Mouse (Mus musculus) left cerebral cortex, adult 2 months (tissue): ENCODE results near the gene Plekhb2. TPM values are rescaled to one million over a fixed set of nuclear protein-coding genes. Genes with fewer than 3 reads are reported as not detected.

Experiments
- DNase-seq, 2 experiments: peaks; one replicate each; pipeline ENCODE4 v3.0.0; 2021 to 2022; ENCODE audit warnings: low spot score in 2 of 2, mixed read lengths in 1 of 2; ENCODE audit errors: extremely low spot score in 1 of 2
- H3K27ac ChIP-seq: fragments of 200-600 bp; 2 replicates; pipeline ENCODE4 v1.8.1; 2022
- H3K4me3 ChIP-seq: fragments of 200-600 bp; 2 replicates; pipeline ENCODE4 v1.8.1; 2022
- CTCF ChIP-seq: fragments of 200-600 bp; IDR thresholded peaks from 2 replicates; pipeline ENCODE4 v1.8.1; 2022; ENCODE audit warnings: antibody characterized with exemption, mild to moderate bottlenecking, moderate library complexity
- intact Hi-C: fragments of 180-260 bp; cut with DNase I; formaldehyde crosslinking; loops from one replicate; pipeline ENCODE4 v1.15.1; 2025
- total RNA-seq, 2 experiments: library from RNA; stranded (reverse); gene quantifications; 2 replicates each; pipeline ENCODE4 v1.2.3; 2021

Plekhb2 gene
- total RNA-seq, 2 experiments from 2014 or later = 255 to 290 TPM

GRCm38 (mm10) chr1:34819225-34819910, 30.4 kb upstream of the Plekhb2 start:
- no peak overlapping the region for H3K27ac ChIP-seq
- no peak for DNase-seq
- no peak overlapping the region for H3K4me3 ChIP-seq
- TF ChIP-seq CTCF = no peak
- intact Hi-C loops = no loop called here

- Histone ChIP-seq H3K4me3 (no peak overlapping the region), H3K27ac (no peak overlapping the region)
- no peak for DNase-seq
- intact Hi-C loops = no loop called here
- TF ChIP-seq CTCF = no peak
Observed at GRCm38 (mm10) chr1:34821411-34821810, 28.4 kb upstream of the Plekhb2 start.

GRCm38 (mm10) chr1:34822003-34822402, 27.8 kb upstream of the Plekhb2 start:
- intact Hi-C loops = no loop called here
- peak in 1 of 2 experiments; percentile 31 for DNase-seq
- Histone ChIP-seq H3K27ac (no peak overlapping the region), H3K4me3 (no peak overlapping the region)
- no peak for TF ChIP-seq CTCF

GRCm38 (mm10) chr1:34822746-34823145, 27.0 kb upstream of the Plekhb2 start:
- TF ChIP-seq CTCF = no peak
- intact Hi-C loops = no loop called here
- H3K4me3 ChIP-seq = no peak overlapping the region
- DNase-seq = peak in 1 of 2 experiments; percentile 13
- H3K27ac ChIP-seq = peak overlapping the region; percentile 38

DNA sequence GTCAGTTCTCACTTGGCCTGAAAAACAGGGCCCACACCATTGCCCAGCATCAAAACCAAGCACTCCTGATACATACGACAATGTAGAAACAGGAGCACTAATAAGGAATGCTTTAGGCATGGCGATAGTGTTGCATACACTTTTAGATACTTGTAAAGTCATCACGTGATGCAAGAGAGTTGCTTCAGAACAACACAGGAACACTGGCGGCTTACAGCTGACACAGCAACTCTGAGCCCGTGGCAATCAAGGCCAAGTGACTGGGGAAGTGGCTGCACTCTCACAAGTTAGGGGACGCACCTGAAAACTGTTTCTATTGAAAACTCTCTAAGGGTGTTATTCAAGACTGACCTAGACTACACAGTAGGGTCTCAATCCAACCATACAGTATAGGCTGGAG, 26.4 kb upstream of the Plekhb2 start:
- TF ChIP-seq CTCF = no peak
- no peak for DNase-seq
- Histone ChIP-seq H3K4me3 (no peak overlapping the region), H3K27ac (peak overlapping the region; percentile 38)
- intact Hi-C loops = no loop called here

DNA sequence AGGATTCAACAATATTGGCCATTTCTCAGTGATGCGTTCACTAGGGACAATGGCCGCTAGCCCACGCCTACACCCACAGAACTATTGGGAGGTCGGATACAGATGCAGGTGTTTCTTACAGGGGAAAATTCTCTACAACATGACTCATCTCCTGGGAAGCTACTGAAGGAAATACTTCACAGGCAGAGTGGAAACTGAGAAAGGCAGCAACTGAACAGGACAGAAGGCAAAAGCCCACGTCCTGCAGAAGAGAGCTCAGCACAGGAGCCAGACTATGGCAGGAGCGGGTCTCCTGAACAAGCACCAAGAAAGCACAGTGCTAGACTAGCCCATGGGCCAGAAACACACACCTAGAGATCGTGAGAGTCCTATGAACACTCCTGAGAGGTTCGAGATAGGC, 25.6 kb upstream of the Plekhb2 start:
- TF ChIP-seq CTCF = no peak
- intact Hi-C loops = no loop called here
- DNase-seq = no peak
- Histone ChIP-seq H3K4me3 (no peak overlapping the region), H3K27ac (peak overlapping the region; percentile 3)

DNA sequence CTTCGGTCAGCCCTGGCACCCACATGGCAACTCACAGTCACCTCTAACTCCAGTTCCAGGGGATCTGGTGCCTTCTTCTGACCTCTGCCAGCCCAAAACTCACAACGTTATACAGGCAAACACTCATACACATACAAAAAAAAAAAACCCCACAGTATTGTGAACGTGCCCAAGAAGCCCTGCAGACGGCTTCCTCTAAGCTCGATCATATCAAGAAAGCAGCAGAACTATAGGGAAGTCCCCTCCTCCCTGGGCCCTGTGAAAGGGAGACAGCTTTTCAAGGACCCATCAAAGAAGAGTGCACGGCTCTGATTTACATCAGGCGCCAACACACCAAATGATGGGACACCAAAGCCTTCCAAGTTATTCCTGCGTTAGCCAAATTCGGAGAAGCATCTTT, 23.9 kb upstream of the Plekhb2 start:
- Histone ChIP-seq H3K27ac (no peak overlapping the region), H3K4me3 (no peak overlapping the region)
- no peak for DNase-seq
- TF ChIP-seq CTCF = no peak
- intact Hi-C loops = no loop called here

DNA sequence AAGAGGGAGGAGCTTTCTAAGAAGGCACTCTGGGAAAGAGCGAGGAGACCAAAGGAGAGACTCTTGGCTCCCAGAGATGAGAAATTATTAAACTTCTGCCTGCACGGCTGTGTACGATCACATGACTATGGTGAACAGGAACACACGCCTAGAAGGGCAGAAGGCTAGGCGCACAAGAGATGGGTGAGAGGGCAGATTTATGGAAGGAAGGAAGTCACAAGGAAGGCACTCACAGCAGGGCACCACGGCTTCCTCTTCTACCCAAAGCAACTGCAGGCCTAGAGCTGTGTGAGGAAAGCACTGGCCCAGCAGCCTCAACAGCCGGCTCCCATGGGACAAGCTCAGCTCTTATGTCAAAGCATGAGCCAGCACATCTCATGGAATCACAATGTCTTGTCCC, 21.9 kb upstream of the Plekhb2 start:
- no peak for TF ChIP-seq CTCF
- intact Hi-C loops = no loop called here
- no peak overlapping the region for H3K4me3 ChIP-seq
- DNase-seq = no peak
- no peak overlapping the region for H3K27ac ChIP-seq

GRCm38 (mm10) chr1:34828528-34829294, 21.1 kb upstream of the Plekhb2 start:
- intact Hi-C loops = no loop called here
- H3K4me3 ChIP-seq = no peak overlapping the region
- no peak for DNase-seq
- TF ChIP-seq CTCF = no peak
- H3K27ac ChIP-seq = no peak overlapping the region

DNA sequence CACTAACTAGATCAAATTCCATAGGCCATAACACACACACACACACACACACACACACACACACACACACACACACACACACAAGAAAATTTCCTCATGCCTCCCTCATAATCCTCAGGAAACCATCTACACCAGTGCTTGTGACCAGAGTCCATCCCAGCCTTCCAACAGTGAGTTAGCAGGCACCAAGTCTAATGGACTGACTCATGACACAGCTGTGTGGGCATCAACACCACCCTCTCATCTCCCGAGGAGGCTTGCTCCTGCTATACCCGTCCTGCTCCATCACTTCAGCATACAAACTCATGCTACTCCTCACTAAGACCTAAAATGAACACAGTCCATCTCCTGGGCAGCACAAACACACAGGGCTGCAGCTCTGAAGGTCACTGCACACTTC, 18.8 kb upstream of the Plekhb2 start:
- no peak for DNase-seq
- H3K4me3 ChIP-seq = no peak overlapping the region
- no peak for TF ChIP-seq CTCF
- intact Hi-C loops = no loop called here
- H3K27ac ChIP-seq = no peak overlapping the region

GRCm38 (mm10) chr1:34831381-34831780, 18.4 kb upstream of the Plekhb2 start:
- H3K4me3 ChIP-seq = no peak overlapping the region
- no peak overlapping the region for H3K27ac ChIP-seq
- no peak for TF ChIP-seq CTCF
- DNase-seq = no peak
- intact Hi-C loops = no loop called here

- intact Hi-C loops = no loop called here
- no peak for TF ChIP-seq CTCF
Observed at GRCm38 (mm10) chr1:34834904-34835303, 14.9 kb upstream of the Plekhb2 start.

More at GRCm38 (mm10) chr1:34834904-34835303, 14.9 kb upstream of the Plekhb2 start:
- DNase-seq = no peak
- H3K27ac ChIP-seq = no peak overlapping the region
- no peak overlapping the region for H3K4me3 ChIP-seq
